Mouse (Mus musculus): Measurements from ENCODE around the gene Smarcd2.
"Not testable (repeated sequence)": the region's sequence is repeated elsewhere in the genome, so short reads cannot be mapped to it uniquely, and the experiment has no call there.

The Smarcd2 gene

DNA sequence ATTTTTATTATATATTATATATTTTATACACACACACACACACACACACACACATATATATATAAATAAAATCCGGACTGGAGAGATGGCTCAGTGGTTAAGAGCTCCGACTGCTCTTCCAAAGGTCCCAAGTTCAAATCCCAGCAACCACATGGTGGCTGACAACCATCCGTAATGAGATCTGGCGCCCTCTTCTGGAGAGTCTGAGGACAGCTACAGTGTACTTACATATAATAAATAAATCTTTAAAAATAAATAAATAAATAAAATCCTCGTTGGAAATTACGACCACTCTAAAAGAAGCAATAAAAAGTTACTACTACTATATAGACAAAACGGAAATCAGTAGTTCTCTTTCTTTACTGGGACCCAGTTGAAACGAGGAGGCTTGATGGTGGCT, 38.8 kb downstream of the Smarcd2 start:
- DNase-seq (ENCODE audit: low spot score): not testable (repeated sequence)

DNA sequence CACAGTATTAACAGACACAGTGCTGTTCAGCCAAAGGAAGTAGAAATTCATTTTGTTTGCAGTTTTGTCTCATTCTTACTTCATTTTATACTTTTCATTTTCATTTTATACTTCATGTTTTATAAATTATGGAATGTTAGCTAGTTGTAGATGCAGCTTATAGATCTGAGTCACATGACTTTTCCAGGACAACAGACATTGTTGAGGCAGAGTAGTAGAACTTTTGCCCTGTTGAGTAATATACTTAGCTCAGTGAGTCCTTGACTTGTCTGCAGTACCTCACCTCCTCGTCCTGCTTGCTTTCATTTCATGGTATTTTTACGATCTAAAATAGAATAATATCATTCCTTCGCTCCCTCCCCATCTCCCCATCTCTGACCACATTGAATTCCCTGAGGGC, 52.2 kb downstream of the Smarcd2 start:
- no peak for DNase-seq (ENCODE audit: low spot score)

GRCm38 (mm10) chr11:106216730-106217490, 55.9 kb downstream of the Smarcd2 start, which contains the start of gene Ddx42:
Gene Ddx42, plus strand, starts transcription at chr11:106216926.
- DNase-seq (ENCODE audit: low spot score): peak; percentile 64

DNA sequence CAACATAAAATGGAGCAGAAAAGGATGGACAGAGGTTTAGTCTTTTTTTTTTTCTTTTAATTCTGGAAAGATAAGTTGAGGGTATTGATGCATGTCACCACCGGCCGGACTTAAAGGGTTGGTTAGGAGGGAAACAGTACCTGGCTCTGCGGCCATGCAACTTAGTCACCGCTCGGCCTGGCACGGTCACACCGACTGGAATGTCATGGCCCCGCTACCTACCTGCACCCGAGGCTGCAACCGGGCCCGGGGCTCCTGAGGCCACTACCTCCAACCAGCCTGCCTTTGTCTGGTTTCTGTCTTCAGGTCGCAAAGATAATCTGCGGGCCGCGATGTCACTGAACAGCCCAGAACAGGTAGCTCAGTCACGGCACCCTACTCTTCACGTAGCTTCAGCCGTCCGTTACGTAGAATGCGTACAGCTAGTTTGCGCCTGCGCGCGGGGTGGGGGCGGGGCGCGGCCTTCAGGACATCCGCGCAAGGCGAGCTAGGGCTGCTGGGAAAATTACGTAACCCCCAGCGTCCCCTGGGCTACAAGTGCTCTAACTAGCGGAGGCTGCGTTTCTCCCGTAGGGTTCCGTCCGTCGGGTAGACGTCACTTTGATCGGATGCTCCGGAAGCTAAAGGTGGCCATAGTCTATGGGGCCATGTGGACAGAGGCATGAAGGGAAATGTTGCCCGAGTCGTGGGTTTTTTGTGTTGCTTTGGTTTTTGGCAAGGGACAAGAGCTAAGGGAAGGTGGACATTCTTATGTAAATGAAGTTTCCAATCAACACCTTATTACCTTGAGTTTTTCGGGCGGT, 56.6 kb downstream of the Smarcd2 start, which contains the start of gene Ccdc47:
TSS of gene Ccdc47 (minus strand) at position 418 of the 803 bp plus-strand sequence.
- peak; percentile 71 for DNase-seq (ENCODE audit: low spot score)

DNA sequence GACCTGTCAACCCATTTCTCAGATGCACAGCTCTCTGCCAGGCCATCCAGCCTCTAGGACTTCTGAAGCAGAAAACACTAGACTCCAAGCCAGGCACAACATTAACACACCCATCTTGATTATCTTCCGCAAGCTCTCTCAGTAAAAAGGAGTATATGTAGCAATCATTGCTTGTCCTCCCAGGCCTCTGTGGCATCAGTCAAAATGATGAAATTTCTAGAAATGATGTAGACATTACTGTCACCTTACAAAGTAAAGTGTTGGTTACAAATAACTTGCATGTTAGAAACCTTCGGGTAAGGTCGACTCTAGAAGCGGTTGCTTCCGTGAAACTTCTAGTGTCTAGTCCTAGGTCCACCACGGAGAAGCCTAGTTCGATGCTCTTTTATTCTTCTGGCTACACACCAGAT, 57.3 kb downstream of the Smarcd2 start:
- DNase-seq (ENCODE audit: low spot score): no peak

DNA sequence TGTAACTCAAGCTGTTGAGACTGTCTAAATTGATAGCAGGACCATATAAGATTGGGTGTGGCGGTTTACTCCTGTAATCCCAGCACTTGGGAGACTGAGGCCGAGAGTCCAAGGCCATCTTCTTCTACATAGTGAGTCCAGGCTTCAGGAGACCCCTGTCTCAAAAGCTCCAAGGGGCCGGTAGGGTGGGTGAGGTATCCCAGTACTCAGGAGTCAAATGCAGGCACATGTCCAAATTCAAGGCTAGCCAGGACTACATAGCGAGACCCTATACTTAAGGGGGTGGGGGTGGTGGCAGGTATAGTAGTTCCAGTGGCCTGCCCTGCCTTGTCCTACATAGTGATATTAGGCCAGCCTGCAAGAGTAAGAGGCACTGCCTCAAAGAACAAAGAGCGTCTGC, 57.9 kb downstream of the Smarcd2 start:
- no peak for DNase-seq (ENCODE audit: low spot score)
